Mouse (Mus musculus) lung, adult 18-20 months (tissue): ENCODE data around the gene Tnfaip1.

Source experiments
- DNase-seq, 2 experiments: peaks; one replicate each; pipeline ENCODE4 v3.0.0; 2022; ENCODE audit warnings: mixed read lengths in 2 of 2

Gene Tnfaip1

DNA sequence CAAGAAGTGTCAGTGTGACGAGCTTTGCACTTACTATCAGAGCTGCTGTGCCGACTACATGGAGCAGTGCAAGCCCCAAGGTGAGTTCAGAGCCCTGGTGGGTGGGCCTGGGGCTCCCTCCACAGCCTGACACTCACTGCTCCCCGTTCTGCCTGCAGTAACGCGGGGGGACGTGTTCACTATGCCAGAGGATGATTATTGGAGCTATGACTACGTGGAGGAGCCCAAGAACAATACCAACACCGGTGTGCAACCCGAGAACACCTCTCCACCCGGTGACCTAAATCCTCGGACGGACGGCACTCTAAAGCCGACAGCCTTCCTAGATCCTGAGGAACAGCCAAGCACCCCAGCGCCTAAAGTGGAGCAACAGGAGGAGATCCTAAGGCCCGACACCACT is 36.6 kb downstream of the Tnfaip1 start:
- DNase-seq, result no peak

- DNase-seq, result no peak
Measured at GRCm38 (mm10) chr11:78499004-78499403, 37.1 kb downstream of the Tnfaip1 start, which contains the start of gene Vtn. TSS of gene Vtn (plus strand) at chr11:78499091.

DNA sequence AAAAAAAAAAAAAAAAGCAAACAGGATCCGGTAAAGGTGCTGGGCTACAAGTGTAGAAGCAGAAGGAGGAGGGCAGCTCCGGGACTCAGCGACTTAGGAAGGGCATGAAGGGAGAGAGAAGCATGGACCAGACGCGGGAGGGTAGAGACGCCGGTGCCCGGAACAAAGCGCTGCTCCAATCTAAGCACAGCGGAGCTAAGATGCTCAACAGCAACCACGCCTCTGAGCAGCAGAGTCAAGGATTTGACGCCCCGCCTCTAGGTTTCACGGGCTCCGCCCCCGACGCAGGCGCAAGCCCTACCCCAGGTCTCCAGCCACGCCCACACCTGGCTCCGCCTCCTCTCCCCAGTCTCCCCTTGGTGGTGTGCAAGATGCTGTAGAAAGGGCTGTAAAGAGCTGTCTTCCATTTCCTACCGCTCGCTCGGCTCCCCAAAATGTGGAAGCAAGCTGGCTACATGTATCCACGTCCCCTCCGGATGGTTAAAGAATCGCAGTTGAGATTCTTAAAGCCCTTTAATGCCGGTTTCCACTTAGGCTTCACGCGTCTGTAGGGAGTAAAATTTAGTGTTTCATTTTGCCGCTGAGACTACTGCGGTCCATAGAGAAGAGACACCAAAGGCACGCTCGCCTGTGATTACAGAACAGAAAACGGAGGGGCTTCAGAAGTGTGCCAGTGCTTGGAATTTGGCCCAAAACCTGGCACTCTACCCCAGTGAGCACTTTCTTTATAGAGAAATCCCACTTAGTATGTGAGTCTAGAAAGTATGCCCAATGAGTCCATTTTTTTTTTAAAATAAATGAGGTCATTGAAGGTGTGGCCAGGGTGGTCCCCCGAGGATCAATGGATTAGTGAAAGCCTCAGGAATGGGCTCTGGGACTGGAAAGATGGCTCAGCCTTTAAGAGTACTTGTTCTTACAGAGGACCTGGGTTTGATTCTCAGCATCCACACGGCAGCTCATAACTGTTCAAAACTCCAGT is 38.3 kb downstream of the Tnfaip1 start, which contains the start of gene Sarm1:
Gene Sarm1 (minus strand): TSS at position 211 of the 979 bp plus-strand sequence.
- DNase-seq, result peak; percentile 95

- DNase-seq, result no peak
Measured at GRCm38 (mm10) chr11:78497071-78497541, 39.0 kb downstream of the Tnfaip1 start.

GRCm38 (mm10) chr11:78495904-78496303 is 40.2 kb downstream of the Tnfaip1 start:
- peak in 1 of 2 experiments; percentile 11 for DNase-seq

DNA sequence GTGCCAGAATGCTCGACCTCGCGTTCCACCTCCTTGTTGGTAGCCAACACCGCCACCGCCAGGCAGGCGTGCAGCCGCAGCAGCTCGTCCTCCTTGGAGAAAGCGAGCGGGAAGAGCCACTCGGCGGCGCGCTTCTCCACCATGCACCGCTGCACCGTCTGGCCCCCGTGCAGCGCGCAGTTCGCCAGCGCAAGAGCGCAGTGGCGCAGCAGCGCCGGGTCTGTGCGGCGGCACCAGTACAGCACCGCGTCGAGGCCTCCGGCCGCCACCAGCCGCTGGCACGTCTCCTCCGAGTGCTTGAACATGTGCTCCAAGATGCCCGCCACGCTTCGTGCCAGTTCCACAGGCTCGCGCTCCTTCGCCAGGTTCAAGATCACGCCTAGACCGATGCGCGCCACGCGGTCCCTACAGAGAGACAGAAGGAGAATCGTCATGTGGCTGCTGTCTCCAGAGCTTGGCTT is 45.3 kb downstream of the Tnfaip1 start:
- no peak for DNase-seq

GRCm38 (mm10) chr11:78488168-78488567 is 48.0 kb downstream of the Tnfaip1 start:
- peak; percentile 60 to 67 for DNase-seq

DNA sequence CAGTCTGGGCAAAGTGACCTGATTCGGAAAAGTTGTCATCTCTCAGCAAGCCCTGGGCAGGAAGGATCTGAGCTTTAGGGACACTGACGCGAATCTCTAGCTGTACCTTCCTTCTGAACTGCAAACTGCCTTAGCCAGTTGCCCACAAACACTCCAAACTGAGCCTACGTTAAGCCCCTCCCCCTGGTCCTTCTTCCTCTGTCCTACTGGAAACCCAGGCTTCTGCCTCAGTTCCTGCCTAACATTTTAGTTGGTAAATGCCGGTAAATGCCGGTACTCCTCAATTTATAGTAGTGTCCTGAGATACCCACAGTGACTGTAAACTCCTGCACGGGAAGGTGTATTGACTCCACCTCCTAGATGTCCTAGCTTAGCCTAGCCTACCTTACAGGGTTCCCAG is 52.5 kb downstream of the Tnfaip1 start:
- DNase-seq, result no peak

DNA sequence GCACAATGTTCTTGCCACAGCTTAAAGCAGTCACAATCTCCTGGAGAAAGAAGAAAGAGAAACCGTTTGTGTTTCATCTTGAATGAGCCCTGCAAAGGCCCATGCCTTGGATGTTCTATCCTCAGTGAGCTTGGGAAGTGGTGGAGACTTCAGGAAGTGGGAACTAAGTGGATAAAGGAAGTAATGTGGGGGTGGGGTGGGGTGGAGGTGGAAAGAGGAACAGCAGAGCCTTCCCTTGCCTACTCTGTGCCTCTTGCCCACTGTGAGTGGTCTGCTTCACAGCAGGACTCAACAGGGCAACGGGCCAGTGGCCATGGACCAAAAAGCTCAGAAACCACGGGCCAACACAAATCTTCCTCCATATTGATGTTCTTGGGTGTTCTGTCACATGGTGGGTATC is 60.8 kb downstream of the Tnfaip1 start:
- no peak for DNase-seq
